Mouse (Mus musculus) embryonic fibroblast, embryonic 13.5 days (primary cell): ENCODE results near the gene Nr1h4.

Experiments used
- CTCF ChIP-seq: IDR thresholded peaks from 2 replicates; pipeline ENCODE4 v1.5.1; 2011; ENCODE audit warnings: mild to moderate bottlenecking, control low read depth, low read length, moderate library complexity, borderline replicate concordance; ENCODE audit not compliant: insufficient read depth
- POLR2A ChIP-seq: IDR thresholded peaks from 2 replicates; pipeline ENCODE4 v1.6.1; 2011; ENCODE audit warnings: low read depth, mild to moderate bottlenecking, control low read depth, low read length, moderate library complexity

DNA sequence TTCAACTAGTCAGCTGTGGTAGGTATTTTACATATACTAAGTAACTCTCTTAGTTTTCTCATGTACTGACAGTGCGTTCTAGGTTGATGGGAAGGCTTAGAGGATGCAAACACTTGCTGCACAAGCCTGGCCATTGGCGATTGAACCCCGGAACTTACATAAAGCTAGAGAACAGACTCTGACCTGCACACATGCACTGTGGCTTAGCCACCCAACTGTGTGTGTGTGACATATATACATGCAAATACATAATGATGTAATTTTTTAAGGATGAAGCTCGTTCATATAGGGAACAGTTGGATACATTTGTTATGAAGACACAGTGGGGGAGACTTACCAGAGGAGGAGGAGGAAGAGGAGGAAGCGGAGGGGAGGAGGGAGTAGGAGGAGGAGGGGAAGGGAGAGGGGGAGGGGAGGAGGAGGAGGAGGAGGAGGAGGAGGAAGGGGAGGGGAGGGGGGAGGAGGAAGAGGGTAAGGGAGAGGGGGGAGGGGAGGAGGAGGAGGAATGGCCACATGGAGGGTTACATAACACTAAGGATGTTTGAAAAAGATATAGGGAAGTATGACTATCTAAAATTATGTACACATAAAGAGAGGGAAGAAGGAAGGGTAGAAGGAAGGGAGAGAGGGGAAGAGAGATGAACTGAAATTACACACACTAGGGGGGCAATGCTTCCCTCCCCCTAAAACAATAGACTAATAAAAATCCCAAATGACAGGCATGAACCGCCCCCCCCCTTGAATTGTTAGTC is 126.5 kb downstream of the Nr1h4 start:
- TF ChIP-seq POLR2A, result no peak
- TF ChIP-seq CTCF, result no peak
